Comparison of ENCODE assay signal across 14 mouse cellular contexts in genomic region chr7:29418231-29418630, GRCm38 (mm10).
DNase-seq lines count a peak whose midpoint lies in the region; ATAC-seq and TF ChIP-seq lines count a peak whose summit lies in the region.
"Had no signal": no experiment of that assay in that cellular context is flagged by ENCODE, and none has a peak within 500 bp of the region (broad histone marks: within the 10 kb centered on the region; RNA-seq: fewer than 3 reads in every experiment).

No protein-coding gene starts in this region.

- no peaks in the 10 kb centered on the region for H3K9me3 ChIP-seq in hindbrain, embryonic 10.5 days
- H3K9me3 ChIP-seq in hindbrain, embryonic 16.5 days (ENCODE audit: control insufficient read depth, low read length), result no peaks in the 10 kb centered on the region
- H3K9me3 ChIP-seq in lung, embryonic 14.5 days (ENCODE audit: low read depth, low read length), result no peaks in the 10 kb centered on the region
- no peaks in the 10 kb centered on the region for H3K9me3 ChIP-seq in stomach, embryonic 15.5 days
- H3K9me3 ChIP-seq: embryonic facial prominence, embryonic 10.5 days; heart, embryonic 13.5 days had no signal

- no peaks in the 10 kb centered on the region for H3K36me3 ChIP-seq in hindbrain, embryonic 10.5 days
- no peaks in the 10 kb centered on the region for H3K36me3 ChIP-seq in hindbrain, embryonic 16.5 days (ENCODE audit: control insufficient read depth, insufficient read depth, low read length)
- H3K36me3 ChIP-seq in kidney, adult 2 months (ENCODE audit: control insufficient read depth, insufficient read depth, low read length), result no peaks in the 10 kb centered on the region
- H3K36me3 ChIP-seq in lung, embryonic 14.5 days (ENCODE audit: insufficient read depth), result no peaks in the 10 kb centered on the region
- no peaks in the 10 kb centered on the region for H3K36me3 ChIP-seq in stomach, embryonic 15.5 days
- H3K36me3 ChIP-seq: embryonic facial prominence, embryonic 10.5 days; heart, embryonic 13.5 days had no signal

- no peak overlapping the region for H3K9ac ChIP-seq in hindbrain, embryonic 16.5 days (ENCODE audit: low read depth, low read length)
- no peak overlapping the region for H3K9ac ChIP-seq in lung, embryonic 14.5 days
- H3K9ac ChIP-seq in stomach, embryonic 15.5 days, result no peak overlapping the region
- H3K9ac ChIP-seq: heart, embryonic 13.5 days; liver, embryonic 14.5 days had no signal

- peak overlapping the region; percentile 45; the same call in 1 of the 2 replicates for H3K27ac ChIP-seq in hindbrain, embryonic 10.5 days
- H3K27ac ChIP-seq in hindbrain, embryonic 16.5 days (ENCODE audit: low read depth, low read length), result no peak overlapping the region
- H3K27ac ChIP-seq in kidney, adult 2 months (ENCODE audit: insufficient read depth, low read depth, low read length), result no peak overlapping the region
- peak overlapping the region; percentile 74; the same call in 1 of the 2 replicates for H3K27ac ChIP-seq in lung, embryonic 14.5 days (ENCODE audit: low read depth)
- H3K27ac ChIP-seq in stomach, embryonic 15.5 days, result peak overlapping the region; percentile 44
- H3K27ac ChIP-seq: embryonic facial prominence, embryonic 10.5 days; heart, embryonic 13.5 days; liver, embryonic 14.5 days had no signal

- H3K4me1 ChIP-seq in hindbrain, embryonic 10.5 days (replicated peaks), result peaks cover 52% of the 10 kb centered on the region
- peaks cover 13% of the 10 kb centered on the region for H3K4me1 ChIP-seq in hindbrain, embryonic 16.5 days (ENCODE audit: control insufficient read depth, insufficient read depth, low read depth, low read length)
- peaks cover 5% of the 10 kb centered on the region; the same call in 1 of the 2 replicates for H3K4me1 ChIP-seq in kidney, adult 2 months (ENCODE audit: control insufficient read depth, insufficient read depth, low read length)
- H3K4me1 ChIP-seq in lung, embryonic 14.5 days (ENCODE audit: insufficient read depth), result peaks cover 27% of the 10 kb centered on the region
- H3K4me1 ChIP-seq in stomach, embryonic 15.5 days, result peaks cover 29% of the 10 kb centered on the region

- WGBS in hindbrain, embryonic 10.5 days, result 77% methylated on average over 6 of the region's 6 CpGs
- 70% methylated on average over 6 of the region's 6 CpGs for WGBS in hindbrain, embryonic 16.5 days
- 25% methylated on average over 6 of the region's 6 CpGs for WGBS in kidney, adult 2 months
- WGBS in lung, embryonic 14.5 days, result 36% methylated on average over 6 of the region's 6 CpGs
- 52% methylated on average over 6 of the region's 6 CpGs for WGBS in stomach, embryonic 15.5 days

- H3K27me3 ChIP-seq in hindbrain, embryonic 10.5 days (ENCODE audit: insufficient read depth, poor library complexity, severe bottlenecking), result no peaks in the 10 kb centered on the region
- H3K27me3 ChIP-seq in hindbrain, embryonic 16.5 days (replicated peaks; ENCODE audit: control insufficient read depth, insufficient read depth, low read length), result no peaks in the 10 kb centered on the region
- no peaks in the 10 kb centered on the region for H3K27me3 ChIP-seq in kidney, adult 2 months (replicated peaks; ENCODE audit: control insufficient read depth, insufficient read depth, low read length)
- H3K27me3 ChIP-seq in lung, embryonic 14.5 days (ENCODE audit: insufficient read depth, low read length), result no peaks in the 10 kb centered on the region
- no peaks in the 10 kb centered on the region for H3K27me3 ChIP-seq in stomach, embryonic 15.5 days (replicated peaks)

- DNase-seq in hindbrain, embryonic 10.5 days (ENCODE audit: low spot score), result no peak
- DNase-seq in kidney, adult 2 months, result peak; percentile 67
- peak; percentile 86 for DNase-seq in lung, embryonic 14.5 days
- DNase-seq in frontal cortex, adult 2 months (ENCODE audit: extremely low spot score in 1 of 2, low spot score in 1 of 2), result no peak
- no peak for DNase-seq in gastrocnemius, postnatal 14 days
- DNase-seq: cerebellum, adult 8-10 months; right cerebral cortex, postnatal 4 days had no signal

- TF ChIP-seq POLR2A in kidney, adult 2 months (IDR thresholded peaks at IDR 0.05; ENCODE audit: low read depth, low read length), result no peak

- no peak overlapping the region for H3K4me3 ChIP-seq in hindbrain, embryonic 10.5 days
- no peak overlapping the region for H3K4me3 ChIP-seq in hindbrain, embryonic 16.5 days (ENCODE audit: low read length)
- no peak overlapping the region for H3K4me3 ChIP-seq in kidney, adult 2 months (ENCODE audit: insufficient read depth, low read depth, low read length)
- H3K4me3 ChIP-seq in lung, embryonic 14.5 days (ENCODE audit: low read depth, low read length), result no peak overlapping the region
- no peak overlapping the region for H3K4me3 ChIP-seq in stomach, embryonic 15.5 days (replicated peaks)
- H3K4me3 ChIP-seq: embryonic facial prominence, embryonic 10.5 days; heart, embryonic 13.5 days had no signal

- intact Hi-C loops in gastrocnemius, postnatal 14 days (cut with DNase I; ENCODE audit: low total_unique reads), result no loop called here

- no peak overlapping the region for H3K4me2 ChIP-seq in hindbrain, embryonic 16.5 days (ENCODE audit: low read length)
- no peak overlapping the region for H3K4me2 ChIP-seq in lung, embryonic 14.5 days
- H3K4me2 ChIP-seq in stomach, embryonic 15.5 days, result no peak overlapping the region
- H3K4me2 ChIP-seq: heart, embryonic 13.5 days; midbrain, embryonic 11.5 days had no signal

- no peak for ATAC-seq in hindbrain, embryonic 16.5 days
- ATAC-seq in lung, embryonic 14.5 days (ENCODE audit: insufficient read depth), result peak; percentile 69
- no peak for ATAC-seq in stomach, embryonic 15.5 days (ENCODE audit: insufficient read depth, low FRiP score, low read depth)
- no peak for ATAC-seq in activated CD4-positive, CD25-positive, alpha-beta regulatory T cell, adult 4 months

- no peak for TF ChIP-seq CTCF in kidney, adult 2 months (conservative IDR thresholded peaks at IDR 0.05; ENCODE audit: insufficient read depth, insufficient read length, low read depth, low read length)
- TF ChIP-seq CTCF in lung, embryonic 14.5 days (IDR thresholded peaks at IDR 0.05; ENCODE audit: low read depth), result no peak

Comparison
In these comparisons a context has a peak if more than half of its experiments do, and no peak if none do; other contexts are left out.
1. H3K27ac ChIP-seq: peak in hindbrain, embryonic 10.5 days (single experiment), lung, embryonic 14.5 days (single experiment) and stomach, embryonic 15.5 days (single experiment); none in hindbrain, embryonic 16.5 days (single experiment) and kidney, adult 2 months (single experiment).
2. DNase-seq: peak in kidney, adult 2 months (single experiment) and lung, embryonic 14.5 days (single experiment); none in hindbrain, embryonic 10.5 days (single experiment), frontal cortex, adult 2 months (0 of 2) and gastrocnemius, postnatal 14 days (single experiment).